Mouse (Mus musculus): ENCODE data around the gene Hsd17b14.
A peak's percentile ranks its signal among the peaks of the same experiment; 100 is the strongest.

Hsd17b14 gene

DNA sequence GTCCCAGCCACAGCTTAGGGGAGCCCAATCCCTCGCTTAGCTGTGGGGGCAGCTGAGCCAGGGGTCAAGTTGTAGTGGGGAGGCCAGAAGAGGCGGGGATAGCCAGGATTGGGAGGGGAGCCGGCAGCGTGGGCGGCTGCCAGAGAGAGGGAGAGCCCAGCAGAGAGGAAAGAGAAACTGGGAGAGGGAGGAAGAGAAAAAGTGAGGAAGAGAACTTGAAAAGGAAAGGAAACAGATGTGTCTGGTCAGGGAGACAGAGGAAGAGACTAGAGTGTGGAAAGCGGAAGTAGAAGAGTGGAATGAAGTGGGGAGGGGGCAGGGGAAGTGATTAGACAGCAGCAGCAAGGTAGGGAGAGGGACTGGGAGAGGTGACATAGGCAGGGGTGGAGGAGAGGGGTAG lies 25.2 kb upstream of the Hsd17b14 start:
- no peak for DNase-seq (ENCODE audit: low read depth, low spot score)

GRCm38 (mm10) chr7:45530643-45531042 lies 24.1 kb upstream of the Hsd17b14 start:
- DNase-seq (ENCODE audit: low read depth, low spot score), result no peak

DNA sequence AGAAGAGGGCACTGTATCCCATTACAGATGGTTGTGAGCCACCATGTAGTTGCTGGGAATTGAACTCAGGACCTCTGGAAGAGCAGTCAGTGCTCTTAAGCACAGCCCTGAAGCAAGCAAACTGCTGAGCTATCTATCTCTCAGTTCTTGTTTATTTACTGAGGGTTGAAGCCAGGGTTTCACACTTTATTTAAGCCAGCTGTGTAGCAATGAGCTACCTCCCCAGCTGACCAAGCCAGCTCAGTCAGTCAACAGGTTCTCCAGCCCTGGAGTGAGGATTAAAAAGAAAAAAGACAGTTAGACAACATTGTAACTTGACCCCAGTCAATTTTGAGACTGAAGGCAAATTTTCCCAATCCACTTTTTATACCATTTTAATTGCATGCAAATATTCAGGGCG lies 19.0 kb upstream of the Hsd17b14 start:
- no peak for DNase-seq (ENCODE audit: low read depth, low spot score)

GRCm38 (mm10) chr7:45537602-45538001 lies 17.1 kb upstream of the Hsd17b14 start:
- no peak for DNase-seq (ENCODE audit: low read depth, low spot score)

- DNase-seq (ENCODE audit: low read depth, low spot score), result peak; percentile 82
These were observed 16.3 kb upstream of the Hsd17b14 start for GRCm38 (mm10) chr7:45538163-45539041.

DNA sequence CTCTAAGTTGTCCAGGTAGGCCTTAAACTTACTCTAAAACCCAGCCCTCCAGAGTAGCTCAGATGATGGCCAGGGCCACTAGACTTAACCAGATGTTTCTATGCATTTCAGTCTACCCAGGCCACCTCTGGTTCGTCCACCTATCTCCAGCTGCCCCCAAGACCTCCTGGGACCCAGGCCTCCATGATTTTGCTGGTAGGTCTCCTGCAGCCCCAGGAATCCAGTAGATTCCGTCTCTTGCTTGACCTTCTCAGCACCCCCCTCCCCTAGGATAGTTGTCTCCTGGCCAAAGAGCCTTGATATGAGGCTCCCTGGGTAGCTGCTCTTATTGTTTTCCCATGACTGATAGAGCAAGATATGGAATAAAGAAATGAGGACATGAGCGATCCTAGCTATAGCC lies 15.6 kb upstream of the Hsd17b14 start:
- no peak for DNase-seq (ENCODE audit: low read depth, low spot score)

DNA sequence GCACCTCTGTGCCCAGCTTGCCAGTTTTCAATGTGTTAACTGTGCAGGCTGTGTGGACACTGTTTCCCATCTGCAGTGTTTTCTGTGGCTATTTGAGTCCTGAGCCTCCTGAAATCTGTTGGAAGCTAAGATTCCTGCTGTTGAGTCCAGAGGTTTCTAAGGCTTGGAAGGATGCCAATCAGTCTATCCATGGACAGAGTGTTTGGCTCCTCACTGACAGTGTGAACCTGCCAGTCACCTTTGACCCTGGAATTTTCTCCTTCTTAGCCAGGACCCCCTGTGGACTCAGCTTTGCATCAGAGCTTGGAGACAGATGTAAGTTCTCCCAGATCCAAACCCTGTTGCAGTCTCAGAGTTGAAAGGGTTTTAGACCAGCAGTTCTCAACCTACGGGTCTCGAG lies 14.5 kb upstream of the Hsd17b14 start:
- DNase-seq (ENCODE audit: low read depth, low spot score), result no peak

GRCm38 (mm10) chr7:45544525-45544924 lies 10.2 kb upstream of the Hsd17b14 start:
- peak; percentile 62 for DNase-seq (ENCODE audit: low read depth, low spot score)

GRCm38 (mm10) chr7:45549641-45550436 lies 4.9 kb upstream of the Hsd17b14 start:
- peak; percentile 84 for DNase-seq (ENCODE audit: low read depth, low spot score)

GRCm38 (mm10) chr7:45550821-45551511 lies 3.7 kb upstream of the Hsd17b14 start:
- peak; percentile 92 for DNase-seq (ENCODE audit: low read depth, low spot score)

DNA sequence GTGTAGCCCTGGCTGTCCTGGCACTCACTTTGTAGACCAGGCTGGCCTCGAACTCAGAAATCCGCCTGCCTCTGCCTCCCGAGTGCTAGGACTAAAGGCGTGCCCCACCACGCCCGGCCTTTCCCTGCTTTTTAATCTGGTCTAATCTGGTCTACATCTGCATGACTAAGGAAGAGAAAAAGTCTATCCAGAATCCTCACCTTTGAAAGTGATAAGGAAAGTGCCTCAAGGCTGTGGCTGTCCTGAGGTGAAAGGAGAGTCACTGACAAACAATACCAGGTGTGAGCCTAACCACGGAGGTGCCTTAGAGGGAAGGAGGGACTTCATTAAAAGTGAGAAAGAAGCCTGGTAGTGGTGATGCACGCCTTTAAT lies 3.2 kb upstream of the Hsd17b14 start:
- DNase-seq (ENCODE audit: low read depth, low spot score), result peak; percentile 98

DNA sequence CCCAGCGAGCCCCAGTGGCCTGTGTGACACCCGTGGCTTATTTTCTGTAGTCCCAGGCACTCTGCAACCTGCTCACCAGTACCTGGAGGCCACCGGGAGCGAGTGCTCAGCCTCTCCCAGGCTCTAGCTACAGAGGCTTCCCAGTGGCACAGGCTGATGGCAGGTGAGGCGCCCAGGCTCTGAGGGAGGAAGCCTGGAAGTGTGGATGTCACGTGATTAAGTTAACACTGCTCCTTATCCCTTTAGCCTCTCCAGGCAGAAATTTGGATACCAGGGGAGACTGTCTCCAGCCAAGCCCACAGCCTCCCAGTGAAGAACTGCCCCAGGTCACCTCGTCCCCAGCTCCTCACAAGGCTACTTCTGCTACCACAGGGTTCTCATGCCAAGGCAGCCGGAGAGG lies 1.2 kb upstream of the Hsd17b14 start:
- peak; percentile 57 for DNase-seq (ENCODE audit: low read depth, low spot score)

DNA sequence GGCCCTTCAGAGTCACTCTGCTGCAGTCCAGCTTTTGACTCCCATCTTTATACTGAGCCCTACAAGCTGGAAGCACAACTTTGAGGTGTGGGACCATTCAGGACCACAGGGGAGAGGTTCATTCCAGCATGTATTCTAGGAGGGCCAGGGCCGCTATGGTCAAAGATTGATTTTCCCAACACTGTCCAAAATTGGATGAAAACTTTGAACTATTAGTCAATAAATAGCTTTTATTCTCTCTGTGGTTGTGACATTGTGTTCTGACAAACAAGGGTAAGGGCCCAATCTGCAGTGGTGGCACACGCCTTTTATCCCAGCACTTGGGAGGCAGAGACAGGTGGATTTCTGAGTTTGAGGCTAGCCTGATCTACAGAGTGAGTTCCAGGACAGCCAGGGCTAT lies 703 bp upstream of the Hsd17b14 start:
- no peak for DNase-seq (ENCODE audit: low read depth, low spot score)

DNA sequence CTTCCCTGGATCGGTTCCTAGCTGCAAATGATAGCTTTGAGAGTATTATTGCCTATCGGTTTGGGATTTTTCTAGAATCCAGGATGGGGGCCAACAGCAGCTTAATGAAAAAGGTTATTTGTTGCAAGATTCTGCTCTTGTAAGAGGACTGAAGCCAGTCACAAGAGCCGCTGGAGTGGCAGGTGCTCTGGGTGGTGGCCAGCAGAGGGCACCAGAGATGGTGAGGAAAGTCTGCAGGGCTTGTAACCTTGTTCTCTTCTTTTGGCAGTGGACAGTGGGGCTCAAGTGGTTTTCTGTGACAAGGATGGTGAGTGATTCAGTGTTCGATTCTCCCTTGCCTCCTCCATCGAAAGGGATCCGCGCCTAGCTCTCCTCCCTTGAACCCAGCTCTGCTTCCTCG lies 1.1 kb downstream of the Hsd17b14 start:
- peak; percentile 84 for DNase-seq (ENCODE audit: low read depth, low spot score)

DNA sequence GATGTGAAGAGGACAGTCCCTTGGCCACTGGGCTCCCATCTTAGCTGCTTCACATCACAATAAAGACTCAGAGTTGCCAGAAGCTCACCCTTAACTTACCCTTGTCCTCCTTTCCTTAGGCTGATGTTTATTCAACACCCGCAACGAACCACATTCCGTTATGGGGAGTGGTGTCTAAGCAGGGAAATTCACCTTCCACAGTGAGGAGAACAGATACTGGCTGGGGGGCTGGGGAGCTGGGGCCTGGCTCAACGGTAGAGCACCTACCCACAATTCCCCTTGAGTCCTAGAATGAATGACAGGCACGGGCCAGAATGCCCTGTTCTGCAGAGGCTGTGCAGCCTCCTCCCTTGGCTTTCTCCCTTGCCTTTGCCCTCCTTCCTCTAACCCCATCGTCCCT lies 4.2 kb downstream of the Hsd17b14 start:
- DNase-seq (ENCODE audit: low read depth, low spot score), result peak; percentile 98

DNA sequence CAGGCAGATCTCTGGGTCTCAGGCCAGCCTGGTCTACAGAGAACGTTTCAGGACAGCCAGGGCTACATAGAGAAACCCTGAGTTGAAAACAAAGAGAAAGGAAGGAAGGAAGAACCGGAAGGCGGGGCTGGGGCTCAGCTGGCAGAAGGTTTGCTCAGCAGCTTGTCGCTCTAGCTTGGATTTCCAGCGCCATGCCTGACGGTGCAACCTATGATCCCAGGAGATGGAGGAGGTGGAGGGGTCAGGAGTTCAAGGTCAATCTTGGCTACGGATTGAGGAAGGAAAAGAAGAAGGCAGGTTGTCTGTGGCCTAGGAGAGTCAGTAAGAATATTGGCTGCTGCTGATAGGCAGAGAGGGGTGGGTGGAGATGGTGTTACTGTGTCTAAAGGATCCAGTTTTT lies 5.5 kb downstream of the Hsd17b14 start:
- DNase-seq (ENCODE audit: low read depth, low spot score), result peak; percentile 98

- peak; percentile 87 for DNase-seq (ENCODE audit: low read depth, low spot score)
These were observed 6.3 kb downstream of the Hsd17b14 start for GRCm38 (mm10) chr7:45560843-45561623.

GRCm38 (mm10) chr7:45561624-45562520 lies 7.2 kb downstream of the Hsd17b14 start:
- DNase-seq (ENCODE audit: low read depth, low spot score), result no peak

GRCm38 (mm10) chr7:45564811-45565210 lies 10.1 kb downstream of the Hsd17b14 start:
- peak; percentile 98 for DNase-seq (ENCODE audit: low read depth, low spot score)

DNA sequence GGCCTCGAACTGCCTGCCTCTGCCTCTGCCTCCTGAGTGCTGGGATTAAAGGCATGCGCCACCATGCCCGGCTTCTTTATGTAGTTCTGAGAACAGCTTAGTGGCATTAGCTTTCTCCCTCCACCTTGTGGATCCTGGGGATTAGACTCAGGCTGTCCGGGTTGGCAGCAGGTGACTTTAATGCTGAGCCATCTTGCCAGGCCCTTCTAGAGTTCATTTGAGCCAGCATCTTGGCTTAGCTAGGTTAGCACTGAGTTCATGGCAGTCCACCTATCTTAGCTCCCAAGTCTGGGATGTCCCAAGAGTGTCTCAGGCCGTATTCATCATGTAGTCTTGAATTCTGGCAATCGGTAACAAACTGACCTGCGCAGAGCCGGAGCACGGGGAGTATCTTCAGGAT lies 10.8 kb downstream of the Hsd17b14 start:
- no peak for DNase-seq (ENCODE audit: low read depth, low spot score)

Data from R1 (cell line).